Mouse (Mus musculus) C2C12 (cell line): ENCODE measurements at regions not wholly inside any gene's neighbourhood (a gene's known extent, or its start where the extent isn't known, plus 50 kb on each side); places are given as distances from the start of the nearest gene placed in this dataset.
A peak's percentile ranks its signal among the peaks of the same experiment; 100 is the strongest.

Experiments
- H3K27me3 ChIP-seq: one replicate; pipeline ENCODE4 v1.6.1; 2011; ENCODE audit not compliant: control insufficient read depth, insufficient read depth, insufficient read length
- H3K36me3 ChIP-seq: one replicate; pipeline ENCODE4 v1.6.1; 2011; ENCODE audit not compliant: control insufficient read depth, insufficient read depth
- H3K4me3 ChIP-seq: one replicate; pipeline ENCODE4 v1.5.1; 2011; ENCODE audit warnings: mild to moderate bottlenecking, control low read depth; ENCODE audit not compliant: poor library complexity, insufficient read depth, severe bottlenecking
- H3K79me2 ChIP-seq: one replicate; pipeline ENCODE4 v1.6.1; 2011; ENCODE audit not compliant: control insufficient read depth, insufficient read depth
- H3K79me3 ChIP-seq: one replicate; pipeline ENCODE4 v1.6.1; 2011; ENCODE audit warnings: low read depth, control low read depth
- H3ac ChIP-seq: one replicate; pipeline ENCODE3; 2011; ENCODE audit warnings: low read depth; ENCODE audit not compliant: control insufficient read depth, insufficient read length
- CEBPB ChIP-seq: IDR thresholded peaks from one replicate; pipeline ENCODE4 v1.6.1; 2011; ENCODE audit warnings: low read depth, mild to moderate bottlenecking, control low read depth, moderate library complexity
- CTCF ChIP-seq: IDR thresholded peaks from one replicate; pipeline ENCODE4 v1.5.1; 2011; ENCODE audit not compliant: control insufficient read depth, insufficient read depth, insufficient read length
- FOSL1 ChIP-seq: IDR thresholded peaks from one replicate; pipeline ENCODE4 v1.8.0; 2011; ENCODE audit warnings: mild to moderate bottlenecking, low read length; ENCODE audit not compliant: poor library complexity, insufficient read depth, severe bottlenecking
- MAX ChIP-seq: IDR thresholded peaks from one replicate; pipeline ENCODE4 v1.6.1; 2011; ENCODE audit warnings: mild to moderate bottlenecking, control low read depth
- MYOD1 ChIP-seq: IDR thresholded peaks from one replicate; pipeline ENCODE4 v1.6.1; 2011; ENCODE audit warnings: low read depth; ENCODE audit not compliant: control insufficient read depth, insufficient read length
- MYOG ChIP-seq: IDR thresholded peaks from one replicate; pipeline ENCODE4 v1.6.1; 2011; ENCODE audit not compliant: control insufficient read depth, insufficient read length; ENCODE audit errors: extremely low read depth
- USF1 ChIP-seq: IDR thresholded peaks from one replicate; pipeline ENCODE4 v1.6.1; 2011; ENCODE audit warnings: low read depth, mild to moderate bottlenecking, control low read depth, moderate library complexity

DNA sequence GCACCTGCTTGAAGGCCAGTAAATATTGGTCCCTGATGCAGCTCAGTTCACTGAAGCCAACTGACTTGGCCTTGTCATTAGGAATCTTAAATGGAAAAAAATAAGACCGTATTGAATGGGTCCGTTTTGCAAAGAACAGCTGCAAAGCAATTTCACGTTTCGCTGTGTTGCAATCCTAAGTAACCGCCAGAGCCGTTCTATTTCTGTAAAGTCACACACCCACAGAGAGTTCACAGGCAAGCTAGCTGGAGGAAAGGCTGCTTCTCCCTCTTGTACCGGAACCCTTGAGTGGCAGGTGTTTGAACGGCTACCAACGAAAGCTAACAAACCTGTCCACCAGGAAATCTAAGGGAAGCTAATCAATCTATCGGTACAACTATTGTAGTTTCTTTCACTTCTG is 80.6 kb upstream of the F13a1 start:
- no peaks in the 10 kb centered on the region for H3K79me3 ChIP-seq
- no peak overlapping the region for H3K4me3 ChIP-seq
- H3K27me3 ChIP-seq = no peaks in the 10 kb centered on the region
- TF ChIP-seq CEBPB = no peak
- TF ChIP-seq MYOG = no peak
- no peak for TF ChIP-seq MYOD1
- TF ChIP-seq FOSL1 = no peak
- no peak for TF ChIP-seq MAX
- no peak for TF ChIP-seq USF1
- TF ChIP-seq CTCF = no peak
- no peaks in the 10 kb centered on the region for H3K79me2 ChIP-seq
- H3K36me3 ChIP-seq = no peaks in the 10 kb centered on the region
- no peak overlapping the region for H3ac ChIP-seq

DNA sequence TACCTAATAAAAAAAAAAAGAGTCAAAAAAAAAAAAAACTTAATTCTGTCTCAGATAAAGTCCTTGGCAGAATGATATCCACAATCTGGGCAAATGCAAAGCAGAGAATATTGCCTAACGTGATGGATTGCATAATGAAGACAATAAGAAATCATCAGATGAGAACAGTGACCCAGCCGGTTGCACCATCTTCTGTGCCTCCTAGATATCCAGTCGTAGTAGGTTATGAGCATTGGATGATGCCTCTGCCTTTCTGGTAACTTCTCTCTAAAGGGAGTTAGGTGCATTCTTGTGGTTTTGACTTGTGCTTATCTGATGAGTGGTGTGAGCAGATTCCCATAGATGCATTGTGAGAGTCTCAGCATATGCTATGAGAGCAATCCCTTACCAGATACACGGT is 71.6 kb upstream of the F13a1 start:
- H3K79me3 ChIP-seq = no peaks in the 10 kb centered on the region
- H3ac ChIP-seq = no peak overlapping the region
- no peaks in the 10 kb centered on the region for H3K27me3 ChIP-seq
- no peak overlapping the region for H3K4me3 ChIP-seq
- TF ChIP-seq MYOG = no peak
- no peak for TF ChIP-seq MYOD1
- TF ChIP-seq FOSL1 = no peak
- no peak for TF ChIP-seq CEBPB
- H3K79me2 ChIP-seq = no peaks in the 10 kb centered on the region
- no peaks in the 10 kb centered on the region for H3K36me3 ChIP-seq

DNA sequence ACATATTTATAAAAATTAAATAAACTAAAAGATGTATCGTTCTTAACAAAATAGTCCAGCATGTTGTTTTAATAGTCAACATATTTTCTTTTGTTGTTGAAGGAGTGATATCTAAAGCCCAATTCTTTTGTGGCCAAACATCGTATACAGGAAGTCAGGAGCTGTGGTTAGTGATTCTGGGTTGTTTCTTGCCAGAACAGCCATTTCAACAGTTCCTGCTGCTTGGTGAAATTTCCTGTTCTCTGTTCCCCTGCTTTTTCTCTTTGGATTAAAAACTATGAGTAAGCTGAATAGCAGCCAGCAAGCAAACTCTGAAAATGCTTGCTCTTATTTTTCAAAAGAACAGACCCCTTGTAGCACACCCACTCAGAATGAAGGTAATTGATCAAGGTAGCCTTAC is 70.2 kb upstream of the F13a1 start:
- Histone ChIP-seq H3K36me3 (no peaks in the 10 kb centered on the region), H3K79me3 (no peaks in the 10 kb centered on the region), H3ac (no peak overlapping the region), H3K4me3 (no peak overlapping the region), H3K27me3 (no peaks in the 10 kb centered on the region), H3K79me2 (no peaks in the 10 kb centered on the region)
- TF ChIP-seq USF1 (no peak), CTCF (no peak), MYOG (no peak), MAX (no peak), MYOD1 (no peak), FOSL1 (no peak), CEBPB (no peak)

DNA sequence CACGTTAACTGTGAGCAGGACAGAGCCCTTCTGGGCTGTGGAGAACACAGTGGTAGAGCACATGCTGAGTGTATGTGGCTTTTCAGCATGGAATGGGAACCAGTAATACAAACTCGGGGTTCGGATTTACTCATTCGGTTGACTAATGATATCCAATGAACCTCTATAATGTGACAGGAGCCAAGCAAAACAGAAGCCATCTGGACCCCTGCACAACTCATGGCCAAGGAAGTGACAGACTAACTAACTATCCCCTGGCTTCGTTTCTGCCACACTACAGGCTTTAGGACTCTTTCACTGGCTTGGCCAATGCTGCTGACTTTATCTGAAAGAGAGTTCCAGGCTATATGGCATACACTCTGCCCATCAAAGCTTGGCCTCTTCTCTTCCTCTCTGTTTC is 64.3 kb upstream of the F13a1 start:
- Histone ChIP-seq H3K27me3 (no peaks in the 10 kb centered on the region), H3ac (no peak overlapping the region), H3K36me3 (no peaks in the 10 kb centered on the region), H3K79me2 (no peaks in the 10 kb centered on the region), H3K4me3 (no peak overlapping the region), H3K79me3 (no peaks in the 10 kb centered on the region)
- TF ChIP-seq FOSL1 = no peak

DNA sequence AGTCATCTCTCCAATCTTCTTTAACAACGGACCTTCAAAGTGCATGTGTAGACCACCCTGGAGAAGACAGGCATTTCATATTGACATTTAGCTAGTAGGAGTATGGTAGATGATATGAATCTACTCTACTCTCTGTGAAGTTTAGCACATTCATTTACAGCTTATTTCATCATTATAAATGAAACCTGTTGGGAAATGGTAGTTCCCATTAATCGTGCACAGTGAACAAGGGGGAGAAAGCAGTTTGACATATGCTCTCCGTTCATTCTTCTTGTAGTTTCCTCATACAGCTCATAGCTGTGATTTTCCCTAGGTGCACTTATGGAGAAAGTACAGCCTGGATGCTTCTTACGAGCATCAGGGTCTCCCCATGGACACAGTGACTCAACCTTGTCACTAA is 61.7 kb upstream of the F13a1 start:
- Histone ChIP-seq H3ac (no peak overlapping the region), H3K36me3 (no peaks in the 10 kb centered on the region), H3K27me3 (no peaks in the 10 kb centered on the region), H3K4me3 (no peak overlapping the region), H3K79me2 (no peaks in the 10 kb centered on the region), H3K79me3 (no peaks in the 10 kb centered on the region)
- TF ChIP-seq USF1 = no peak
- TF ChIP-seq MYOD1 = no peak
- TF ChIP-seq CEBPB = no peak
- TF ChIP-seq CTCF = no peak
- no peak for TF ChIP-seq MAX
- no peak for TF ChIP-seq MYOG
- TF ChIP-seq FOSL1 = no peak

DNA sequence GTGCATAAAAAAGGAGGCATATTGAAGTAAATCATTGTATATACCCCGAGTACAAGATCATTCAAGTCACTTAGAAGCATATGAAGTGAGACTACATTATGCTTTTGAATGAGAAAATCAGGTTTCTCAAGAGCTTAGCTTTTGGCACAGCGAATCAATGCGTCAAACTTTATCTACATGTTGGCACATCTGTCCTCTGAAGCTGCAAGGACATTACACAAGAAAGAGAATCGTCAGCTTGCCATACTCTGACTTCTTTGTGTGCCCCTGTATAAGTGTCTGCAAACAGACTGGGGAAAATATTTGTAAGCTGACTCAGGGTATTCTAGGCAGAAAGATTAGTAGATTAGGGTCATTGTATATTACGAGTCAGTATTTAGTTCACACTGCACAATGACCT is 57.7 kb upstream of the F13a1 start:
- TF ChIP-seq USF1 = no peak
- peak; percentile 36 for TF ChIP-seq CEBPB
- TF ChIP-seq MYOD1 = peak; percentile 30
- Histone ChIP-seq H3K27me3 (no peaks in the 10 kb centered on the region), H3ac (no peak overlapping the region), H3K79me2 (no peaks in the 10 kb centered on the region), H3K4me3 (no peak overlapping the region), H3K79me3 (no peaks in the 10 kb centered on the region), H3K36me3 (no peaks in the 10 kb centered on the region)
